Mouse (Mus musculus): ENCODE measurements around the gene Insl6. TPM values are rescaled to one million over a fixed set of nuclear protein-coding genes. Genes with fewer than 3 reads are reported as not detected.

Insl6 gene
- polyA plus RNA-seq, 1 experiment from 2014 or later, result 3.8 TPM

- Histone ChIP-seq H3K4me2 (no peak overlapping the region), H3K36me3 (peaks cover 53% of the 10 kb centered on the region), H3K27ac (no peak overlapping the region)
Measured at GRCm38 (mm10) chr19:29302119-29302518, 23.0 kb downstream of the Insl6 start.

GRCm38 (mm10) chr19:29300919-29301318, 24.2 kb downstream of the Insl6 start:
- Histone ChIP-seq H3K36me3 (peaks cover 62% of the 10 kb centered on the region), H3K27ac (no peak overlapping the region), H3K4me3 (no peak overlapping the region), H3K4me1 (replicated peaks) (no peaks in the 10 kb centered on the region), H3K9ac (no peak overlapping the region), H3K4me2 (no peak overlapping the region), H3K9me3 (no peaks in the 10 kb centered on the region), H3K27me3 (no peaks in the 10 kb centered on the region)
- 89% methylated on average over 13 of the region's 13 CpGs for WGBS
- ATAC-seq (ENCODE audit: low FRiP score), result no peak

More at GRCm38 (mm10) chr19:29302119-29302518, 23.0 kb downstream of the Insl6 start:
- Histone ChIP-seq H3K27me3 (no peaks in the 10 kb centered on the region), H3K4me3 (no peak overlapping the region), H3K4me1 (replicated peaks) (no peaks in the 10 kb centered on the region), H3K9ac (no peak overlapping the region), H3K9me3 (no peaks in the 10 kb centered on the region)
- ATAC-seq (ENCODE audit: low FRiP score), result no peak
- WGBS, result 86% methylated on average over 2 of the region's 2 CpGs

GRCm38 (mm10) chr19:29297366-29297765, 27.8 kb downstream of the Insl6 start:
- H3K9ac ChIP-seq, result no peak overlapping the region
- whole genome bisulfite sequencing, result 94% methylated on average over 1 of the region's 1 CpGs
- H3K4me3 ChIP-seq, result no peak overlapping the region
- H3K36me3 ChIP-seq, result peaks cover 61% of the 10 kb centered on the region
- no peak for ATAC-seq (ENCODE audit: low FRiP score)
- no peaks in the 10 kb centered on the region for H3K9me3 ChIP-seq
- no peak overlapping the region for H3K27ac ChIP-seq
- H3K4me1 ChIP-seq (replicated peaks), result no peaks in the 10 kb centered on the region
- no peaks in the 10 kb centered on the region for H3K27me3 ChIP-seq
- H3K4me2 ChIP-seq, result no peak overlapping the region

- H3K9me3 ChIP-seq, result no peaks in the 10 kb centered on the region
- ATAC-seq (ENCODE audit: low FRiP score), result no peak
- no peak overlapping the region for H3K4me2 ChIP-seq
- H3K27me3 ChIP-seq, result no peaks in the 10 kb centered on the region
- no peak overlapping the region for H3K27ac ChIP-seq
- no peaks in the 10 kb centered on the region for H3K4me1 ChIP-seq (replicated peaks)
- H3K36me3 ChIP-seq, result peaks cover 66% of the 10 kb centered on the region
- no peak overlapping the region for H3K9ac ChIP-seq
- no peak overlapping the region for H3K4me3 ChIP-seq
Measured at GRCm38 (mm10) chr19:29296166-29296565, 29.0 kb downstream of the Insl6 start.

- no peak overlapping the region for H3K4me2 ChIP-seq
- ATAC-seq (ENCODE audit: low FRiP score), result no peak
- 57% methylated on average over 2 of the region's 2 CpGs for whole genome bisulfite sequencing
Measured at GRCm38 (mm10) chr19:29294756-29295155, 30.4 kb downstream of the Insl6 start.

GRCm38 (mm10) chr19:29292546-29292945, 32.6 kb downstream of the Insl6 start:
- H3K9ac ChIP-seq, result no peak overlapping the region
- no peak overlapping the region for H3K4me3 ChIP-seq
- H3K4me1 ChIP-seq (replicated peaks), result no peaks in the 10 kb centered on the region
- WGBS, result 83% methylated on average over 4 of the region's 4 CpGs
- no peak overlapping the region for H3K27ac ChIP-seq
- no peaks in the 10 kb centered on the region for H3K9me3 ChIP-seq
- peaks cover 52% of the 10 kb centered on the region for H3K36me3 ChIP-seq
- no peak overlapping the region for H3K4me2 ChIP-seq
- no peak for ATAC-seq (ENCODE audit: low FRiP score)
- no peaks in the 10 kb centered on the region for H3K27me3 ChIP-seq

More at GRCm38 (mm10) chr19:29294756-29295155, 30.4 kb downstream of the Insl6 start:
- Histone ChIP-seq H3K36me3 (peaks cover 63% of the 10 kb centered on the region), H3K27me3 (no peaks in the 10 kb centered on the region), H3K9me3 (no peaks in the 10 kb centered on the region), H3K4me3 (no peak overlapping the region), H3K27ac (no peak overlapping the region), H3K4me1 (replicated peaks) (no peaks in the 10 kb centered on the region), H3K9ac (no peak overlapping the region)

- ATAC-seq (ENCODE audit: low FRiP score), result no peak
- Histone ChIP-seq H3K27me3 (no peaks in the 10 kb centered on the region), H3K4me2 (no peak overlapping the region), H3K36me3 (peaks cover 51% of the 10 kb centered on the region), H3K27ac (no peak overlapping the region), H3K9me3 (no peaks in the 10 kb centered on the region), H3K4me1 (replicated peaks) (no peaks in the 10 kb centered on the region), H3K4me3 (no peak overlapping the region), H3K9ac (no peak overlapping the region)
- WGBS, result 91% methylated on average over 14 of the region's 14 CpGs
Measured at GRCm38 (mm10) chr19:29291532-29291931, 33.6 kb downstream of the Insl6 start.

- Histone ChIP-seq H3K9ac (no peak overlapping the region), H3K4me3 (no peak overlapping the region), H3K27me3 (no peaks in the 10 kb centered on the region), H3K9me3 (no peaks in the 10 kb centered on the region), H3K4me2 (no peak overlapping the region), H3K27ac (no peak overlapping the region), H3K4me1 (replicated peaks) (peaks cover 9% of the 10 kb centered on the region), H3K36me3 (peaks cover 54% of the 10 kb centered on the region)
- 70% methylated on average over 8 of the region's 8 CpGs for WGBS
- ATAC-seq (ENCODE audit: low FRiP score), result no peak
Measured at GRCm38 (mm10) chr19:29287863-29288262, 37.3 kb downstream of the Insl6 start.

- Histone ChIP-seq H3K27ac (no peak overlapping the region), H3K9ac (no peak overlapping the region), H3K9me3 (no peaks in the 10 kb centered on the region), H3K4me3 (no peak overlapping the region), H3K4me2 (no peak overlapping the region), H3K36me3 (peaks cover 41% of the 10 kb centered on the region), H3K4me1 (replicated peaks) (peaks cover 9% of the 10 kb centered on the region), H3K27me3 (no peaks in the 10 kb centered on the region)
- ATAC-seq (ENCODE audit: low FRiP score), result no peak; the same call in 1 of the 2 replicates
- WGBS, result 13% methylated on average over 7 of the region's 7 CpGs
Measured at GRCm38 (mm10) chr19:29285451-29285869, 39.7 kb downstream of the Insl6 start.

GRCm38 (mm10) chr19:29278944-29279587, 46.1 kb downstream of the Insl6 start:
- H3K36me3 ChIP-seq, result peaks cover 41% of the 10 kb centered on the region
- 85% methylated on average over 6 of the region's 6 CpGs for WGBS

GRCm38 (mm10) chr19:29276414-29276813, 48.7 kb downstream of the Insl6 start:
- Histone ChIP-seq H3K9me3 (no peaks in the 10 kb centered on the region), H3K4me3 (no peak overlapping the region), H3K9ac (no peak overlapping the region), H3K27me3 (no peaks in the 10 kb centered on the region), H3K4me1 (replicated peaks) (no peaks in the 10 kb centered on the region), H3K36me3 (peaks cover 34% of the 10 kb centered on the region), H3K27ac (no peak overlapping the region), H3K4me2 (no peak overlapping the region)
- no peak for ATAC-seq (ENCODE audit: low FRiP score)
- WGBS, result 97% methylated on average over 4 of the region's 4 CpGs

More at GRCm38 (mm10) chr19:29278944-29279587, 46.1 kb downstream of the Insl6 start:
- no peaks in the 10 kb centered on the region for H3K4me1 ChIP-seq (replicated peaks)
- no peak overlapping the region for H3K4me3 ChIP-seq
- H3K27me3 ChIP-seq, result no peaks in the 10 kb centered on the region
- H3K4me2 ChIP-seq, result no peak overlapping the region
- H3K9ac ChIP-seq, result no peak overlapping the region
- no peak overlapping the region for H3K27ac ChIP-seq
- H3K9me3 ChIP-seq, result no peaks in the 10 kb centered on the region
- no peak for ATAC-seq (ENCODE audit: low FRiP score)

GRCm38 (mm10) chr19:29272011-29272809, 52.9 kb downstream of the Insl6 start:
- H3K36me3 ChIP-seq, result peaks cover 18% of the 10 kb centered on the region
- H3K9me3 ChIP-seq, result no peaks in the 10 kb centered on the region
- H3K9ac ChIP-seq, result no peak overlapping the region
- WGBS, result 86% methylated on average over 3 of the region's 3 CpGs
- H3K4me3 ChIP-seq, result no peak overlapping the region
- no peak overlapping the region for H3K27ac ChIP-seq
- peaks cover 6% of the 10 kb centered on the region for H3K4me1 ChIP-seq (replicated peaks)
- no peak overlapping the region for H3K4me2 ChIP-seq
- H3K27me3 ChIP-seq, result no peaks in the 10 kb centered on the region
- no peak for ATAC-seq (ENCODE audit: low FRiP score)

Data from hindbrain, embryonic 13.5 days (tissue).